Mouse (Mus musculus) erythroid progenitor cell, adult 5-6 weeks (primary cell): Measurements from ENCODE around the gene Urod. TPM values are rescaled to one million over a fixed set of nuclear protein-coding genes. Genes with fewer than 3 reads are reported as not detected.

Experiments
- ATAC-seq: replicated peaks from 2 replicates; pipeline ENCODE4 v1.8.0; 2016; ENCODE audit warnings: moderate number of reproducible peaks, mild to moderate bottlenecking, moderate TSS enrichment, inconsistent platforms; ENCODE audit not compliant: poor library complexity, low FRiP score, severe bottlenecking
- total RNA-seq, 2 experiments: library from RNA; stranded (forward) in 1 of 2; stranded (reverse) in 1 of 2; fragments of 150-400 nt in 1 of 2; fragments of 186-747, 209-891 nt in 1 of 2; gene quantifications; 2 replicates each; pipeline versions ENCODE4 v1.2.3 to v1.2.4; 2015 to 2017; ENCODE audit warnings: low replicate concordance in 2 of 2

The Urod gene
- total RNA-seq, 2 experiments from 2014 or later: 532 to 568 TPM

DNA sequence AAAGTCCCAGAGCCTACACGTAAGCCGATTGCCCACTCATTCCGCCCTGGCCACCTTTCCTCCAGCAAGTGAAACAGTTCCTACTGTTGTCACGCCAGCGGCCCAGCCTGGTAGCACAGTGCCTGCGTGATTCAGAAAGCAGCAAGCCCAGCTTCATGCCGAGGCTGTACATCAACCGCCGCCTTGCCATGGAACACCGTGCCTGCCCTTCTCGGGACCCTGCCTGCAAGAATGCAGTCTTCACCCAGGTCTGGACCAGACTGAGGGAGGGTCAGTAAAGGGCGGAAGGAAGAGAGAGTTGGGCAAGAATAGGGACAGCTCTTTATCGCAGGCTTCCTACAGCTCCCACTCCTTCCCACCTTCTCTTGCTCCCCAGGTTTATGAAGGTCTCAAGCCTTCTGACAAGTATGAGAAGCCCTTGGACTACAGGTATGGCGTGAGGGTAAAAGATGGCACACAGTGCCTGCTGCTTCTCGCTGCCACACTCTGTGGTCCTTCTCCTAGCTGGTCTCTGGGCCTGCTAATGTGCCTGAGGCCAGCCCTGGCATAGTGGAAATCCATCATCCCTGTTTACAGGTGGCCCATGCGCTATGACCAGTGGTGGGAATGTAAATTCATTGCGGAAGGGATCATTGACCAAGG is 5.4 kb upstream of the Urod start:
- no peak for ATAC-seq

DNA sequence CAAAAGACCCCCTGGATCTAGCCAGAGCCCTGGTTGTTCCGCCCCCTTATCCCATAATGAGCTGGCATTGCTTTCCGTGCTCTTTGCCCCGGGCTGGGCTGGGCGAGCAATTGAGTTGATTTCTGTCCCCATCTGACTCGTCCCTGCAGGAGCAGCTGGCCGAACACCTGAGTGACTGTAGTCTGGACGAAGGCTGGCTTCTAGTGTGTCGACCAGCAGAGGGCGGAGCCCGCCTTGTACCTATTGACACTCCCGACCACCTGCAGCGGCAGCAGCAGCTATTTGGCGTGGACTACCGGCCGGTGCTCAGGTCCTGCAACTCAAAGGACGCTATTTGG is 1.6 kb upstream of the Urod start:
- ATAC-seq: 0 out of 2 replicates have a peak, but pooled peaks have one; percentile 5

- peak; percentile 64 for ATAC-seq
Observed at GRCm38 (mm10) chr4:116995131-116995797, 1.1 kb upstream of the Urod start, which contains the start of gene Hectd3. Gene Hectd3, plus strand, starts transcription at chr4:116995317.

GRCm38 (mm10) chr4:116991366-116991765 is 2.8 kb downstream of the Urod start:
- ATAC-seq: peak; percentile 22; the same call in 1 of the 2 replicates

- no peak for ATAC-seq
Observed at GRCm38 (mm10) chr4:116989731-116990130, 4.5 kb downstream of the Urod start.

DNA sequence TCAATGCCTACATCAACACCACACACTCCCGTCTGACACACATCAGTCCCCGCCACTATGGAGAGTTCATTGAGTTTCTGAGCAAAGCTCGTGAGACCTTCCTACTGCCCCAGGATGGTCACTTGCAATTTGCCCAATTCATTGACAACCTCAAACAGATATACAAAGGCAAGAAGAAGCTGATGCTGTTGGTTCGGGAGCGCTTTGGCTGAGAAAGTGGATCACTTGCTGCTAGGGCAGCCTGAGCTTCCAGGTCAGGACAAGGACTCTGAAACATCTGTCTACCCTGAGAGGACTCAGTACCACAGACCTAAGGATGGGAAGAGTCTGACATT is 7.1 kb downstream of the Urod start:
- ATAC-seq: peak; percentile 4; the same call in 1 of the 2 replicates

DNA sequence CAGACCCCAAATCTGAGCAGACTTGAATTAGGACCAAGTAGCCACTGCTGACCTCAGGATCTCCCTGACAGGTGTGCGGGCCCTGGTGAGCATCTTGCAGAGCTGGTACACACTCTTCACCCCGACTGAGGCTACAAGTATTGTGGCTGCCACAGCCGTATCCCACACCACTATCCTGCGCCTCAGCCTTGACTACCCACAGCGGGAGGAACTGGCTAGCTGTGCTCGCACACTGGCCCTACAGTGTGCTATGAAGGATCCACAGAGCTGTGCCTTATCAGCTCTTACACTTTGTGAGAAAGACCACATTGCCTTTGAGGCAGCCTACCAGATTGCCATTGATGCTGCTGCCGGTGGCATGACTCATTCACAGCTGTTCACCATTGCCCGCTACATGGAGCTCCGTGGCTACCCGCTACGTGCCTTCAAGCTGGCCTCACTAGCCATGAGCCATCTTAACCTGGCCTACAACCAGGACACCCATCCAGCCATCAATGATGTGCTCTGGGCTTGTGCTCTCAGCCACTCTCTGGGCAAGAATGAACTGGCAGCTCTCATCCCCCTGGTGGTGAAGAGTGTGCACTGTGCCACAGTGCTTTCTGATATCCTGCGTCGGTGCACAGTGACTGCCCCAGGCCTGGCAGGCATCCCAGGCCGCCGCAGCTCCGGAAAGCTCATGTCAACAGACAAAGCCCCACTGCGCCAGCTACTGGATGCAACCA is 7.7 kb downstream of the Urod start:
- ATAC-seq: peak; percentile 89

- no peak for ATAC-seq
Observed at GRCm38 (mm10) chr4:116985681-116986080, 8.5 kb downstream of the Urod start.

- ATAC-seq: no peak
Observed at GRCm38 (mm10) chr4:116976503-116976902, 17.7 kb downstream of the Urod start.

DNA sequence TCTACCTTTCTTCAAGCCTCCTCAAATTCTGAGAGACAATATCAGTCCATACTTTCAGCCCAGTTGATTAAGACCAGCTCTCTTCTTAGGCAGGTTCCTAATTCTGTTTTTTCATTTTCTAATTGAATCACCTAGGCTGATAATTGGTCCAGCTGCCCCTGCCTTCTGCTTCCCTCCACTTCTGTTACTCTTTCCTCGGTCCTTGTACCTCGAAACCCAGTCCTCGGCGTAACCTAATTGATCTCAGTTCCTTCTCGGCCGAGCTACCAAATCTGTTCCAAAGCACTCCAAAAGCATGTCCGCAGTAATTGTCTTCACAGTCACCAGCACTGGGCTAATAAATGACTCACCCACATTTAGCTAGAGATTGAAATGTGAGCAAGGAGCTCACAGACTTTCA is 39.3 kb downstream of the Urod start:
- no peak for ATAC-seq

- no peak for ATAC-seq
Observed at GRCm38 (mm10) chr4:116951642-116952041, 42.6 kb downstream of the Urod start.

- ATAC-seq: no peak
Observed at GRCm38 (mm10) chr4:116944055-116944454, 50.2 kb downstream of the Urod start.

- no peak for ATAC-seq
Observed at GRCm38 (mm10) chr4:116942695-116943094, 51.5 kb downstream of the Urod start.

Other genes with a start within 250 kb of the Urod start
- gene Toe1, start 186.8 kb downstream of the Urod start, total RNA-seq (2015; ENCODE audit: low replicate concordance): 4.6 and 6.8 TPM in 2 replicates
- gene Toe1, start 186.8 kb downstream of the Urod start, total RNA-seq (2017; ENCODE audit: low replicate concordance): 4.1 and 27.0 TPM in 2 replicates
- 0.84 and 9.4 TPM in 2 replicates for gene Mutyh, start 186.7 kb downstream of the Urod start, total RNA-seq (2015; ENCODE audit: low replicate concordance)
- gene Mutyh, start 186.7 kb downstream of the Urod start, total RNA-seq (2017; ENCODE audit: low replicate concordance): 1.2 TPM in 1 of 2 replicates, not detected in the other
- not detected in 2 replicates for gene Hpdl, start 172.7 kb downstream of the Urod start, total RNA-seq (2015; ENCODE audit: low replicate concordance)
- gene Hpdl, start 172.7 kb downstream of the Urod start, total RNA-seq (2017; ENCODE audit: low replicate concordance): not detected in 2 replicates
- not detected in 2 replicates for gene Zswim5, start 117.0 kb downstream of the Urod start, total RNA-seq (2015; ENCODE audit: low replicate concordance)
- gene Zswim5, start 117.0 kb downstream of the Urod start, total RNA-seq (2017; ENCODE audit: low replicate concordance): not detected in 2 replicates
- 9.0 and 9.2 TPM in 2 replicates for gene Hectd3, start 904 bp upstream of the Urod start, total RNA-seq (2015; ENCODE audit: low replicate concordance)
- 20.5 and 23.7 TPM in 2 replicates for gene Hectd3, start 904 bp upstream of the Urod start, total RNA-seq (2017; ENCODE audit: low replicate concordance)
- 5.0 and 7.9 TPM in 2 replicates for gene Eif2b3, start 25.0 kb upstream of the Urod start, total RNA-seq (2015; ENCODE audit: low replicate concordance)
- gene Eif2b3, start 25.0 kb upstream of the Urod start, total RNA-seq (2017; ENCODE audit: low replicate concordance): 7.8 and 9.6 TPM in 2 replicates
- not detected in 2 replicates for gene Ptch2, start 101.7 kb upstream of the Urod start, total RNA-seq (2015; ENCODE audit: low replicate concordance)
- gene Ptch2, start 101.7 kb upstream of the Urod start, total RNA-seq (2017; ENCODE audit: low replicate concordance): 0.30 TPM in 1 of 2 replicates, not detected in the other
- gene Btbd19, start 131.3 kb upstream of the Urod start, total RNA-seq (2015; ENCODE audit: low replicate concordance): not detected in 2 replicates
- 1.2 and 5.1 TPM in 2 replicates for gene Btbd19, start 131.3 kb upstream of the Urod start, total RNA-seq (2017; ENCODE audit: low replicate concordance)
- gene Tctex1d4, start 132.4 kb upstream of the Urod start, total RNA-seq (2015; ENCODE audit: low replicate concordance): not detected in 2 replicates
- gene Tctex1d4, start 132.4 kb upstream of the Urod start, total RNA-seq (2017; ENCODE audit: low replicate concordance): not detected in 2 replicates
- not detected in 2 replicates for gene Plk3, start 139.6 kb upstream of the Urod start, total RNA-seq (2015; ENCODE audit: low replicate concordance)
- gene Plk3, start 139.6 kb upstream of the Urod start, total RNA-seq (2017; ENCODE audit: low replicate concordance): 0.51 and 0.61 TPM in 2 replicates
- 1,437 and 1,602 TPM in 2 replicates for gene Rps8, start 161.8 kb upstream of the Urod start, total RNA-seq (2015; ENCODE audit: low replicate concordance)
- 328 and 447 TPM in 2 replicates for gene Rps8, start 161.8 kb upstream of the Urod start, total RNA-seq (2017; ENCODE audit: low replicate concordance)
- 67.8 and 92.6 TPM in 2 replicates for gene Kif2c, start 188.2 kb upstream of the Urod start, total RNA-seq (2015; ENCODE audit: low replicate concordance)
- gene Kif2c, start 188.2 kb upstream of the Urod start, total RNA-seq (2017; ENCODE audit: low replicate concordance): 69.3 and 112 TPM in 2 replicates